Mouse (Mus musculus) embryonic facial prominence, embryonic 10.5 days (tissue): ENCODE results near the gene Gja6. TPM values are rescaled to one million over a fixed set of nuclear protein-coding genes. Genes with fewer than 3 reads are reported as not detected.

Experiments
- DNase-seq: peaks from one replicate; pipeline ENCODE4 v3.0.0-alpha.2; 2017; ENCODE audit warnings: low spot score
- H3K27ac ChIP-seq: fragments of 300-500 bp; sonication (generic); replicated peaks from 2 replicates; pipeline ENCODE4 v1.5.1; 2016; ENCODE audit warnings: mild to moderate bottlenecking
- H3K27me3 ChIP-seq: fragments of 300-500 bp; sonication (generic); replicated peaks from 2 replicates; pipeline ENCODE4 v1.6.1; 2016; ENCODE audit warnings: low read depth, mild to moderate bottlenecking; ENCODE audit not compliant: poor library complexity, severe bottlenecking
- H3K36me3 ChIP-seq: fragments of 300-500 bp; sonication (generic); replicated peaks from 2 replicates; pipeline ENCODE4 v1.6.1; 2016; ENCODE audit warnings: mild to moderate bottlenecking, moderate library complexity
- H3K4me1 ChIP-seq: fragments of 300-500 bp; sonication (generic); 2 replicates; pipeline ENCODE4 v1.6.1; 2016
- H3K4me3 ChIP-seq: fragments of 300-500 bp; sonication (generic); 2 replicates; pipeline ENCODE4 v1.5.1; 2016; ENCODE audit warnings: mild to moderate bottlenecking, moderate library complexity
- H3K9me3 ChIP-seq: fragments of 300-500 bp; sonication (generic); 2 replicates; pipeline ENCODE4 v1.6.1; 2016; ENCODE audit warnings: mild to moderate bottlenecking
- WGBS: fragments of 180-500 bp; shearing (Covaris S2); methylation state at CpG from one replicate; pipeline ENCODE4 v1.1.7; 2016; 5-methylcytosine and 5-hydroxymethylcytosine counted together
- polyA plus RNA-seq: library from polyadenylated mRNA; unstranded; fragments of >200 nt; fragmentation: Nextera tagmentation; extraction: Ambion mirVana; gene quantifications from 2 replicates; pipeline ENCODE4 v1.2.1, GENCODE M21; 2016

Gja6 gene
- polyA plus RNA-seq, 1 experiment from 2014 or later: 0.16 TPM

DNA sequence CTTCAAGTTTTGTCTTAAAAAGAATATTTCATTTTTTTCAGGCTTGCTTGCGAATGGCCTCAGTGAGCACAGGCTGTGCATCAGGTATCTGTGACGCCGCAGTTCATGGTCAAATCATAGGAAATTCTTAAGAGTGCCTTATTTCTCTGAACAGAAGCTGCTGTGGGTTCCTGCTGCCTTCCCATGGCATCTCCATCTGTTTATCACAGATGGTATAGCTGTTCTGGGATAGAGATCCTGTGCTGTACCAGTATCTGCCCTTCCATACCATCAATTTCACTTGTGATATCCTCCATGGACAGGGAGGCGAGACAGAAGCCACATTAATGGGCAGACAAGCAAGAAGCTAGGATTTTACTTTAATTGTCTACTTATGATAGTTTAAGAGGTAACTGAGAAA is 40.3 kb downstream of the Gja6 start:
- DNase-seq: no peak
- Histone ChIP-seq H3K4me1 (no peaks in the 10 kb centered on the region), H3K27me3 (peaks cover 87% of the 10 kb centered on the region), H3K4me3 (no peak overlapping the region), H3K9me3 (no peaks in the 10 kb centered on the region), H3K36me3 (no peaks in the 10 kb centered on the region), H3K27ac (no peak overlapping the region)
- 92% methylated on average over 4 of the region's 4 CpGs for WGBS

DNA sequence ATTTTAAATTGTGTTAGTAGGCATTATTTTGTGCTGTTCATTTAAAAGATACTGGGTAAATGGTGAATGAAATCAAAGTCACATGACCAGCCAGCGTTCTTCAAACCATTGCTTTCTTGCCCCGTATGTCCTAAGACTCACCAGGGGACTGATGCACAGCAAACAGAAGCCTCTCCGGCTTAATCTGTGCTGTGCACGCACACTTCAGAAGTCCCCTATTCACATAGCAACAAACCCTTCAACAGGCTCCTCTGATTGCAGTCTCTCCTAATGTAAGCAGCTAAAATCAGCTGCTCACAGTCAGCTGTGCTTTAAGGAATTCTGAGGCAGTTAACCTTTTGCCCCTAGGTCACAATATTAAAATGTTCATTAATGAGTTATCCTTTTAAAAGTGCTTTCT is 41.8 kb downstream of the Gja6 start:
- Histone ChIP-seq H3K36me3 (no peaks in the 10 kb centered on the region), H3K9me3 (no peaks in the 10 kb centered on the region), H3K4me3 (no peak overlapping the region), H3K27me3 (peaks cover 81% of the 10 kb centered on the region), H3K4me1 (no peaks in the 10 kb centered on the region), H3K27ac (no peak overlapping the region)
- WGBS: 71% methylated on average over 4 of the region's 4 CpGs
- no peak for DNase-seq

DNA sequence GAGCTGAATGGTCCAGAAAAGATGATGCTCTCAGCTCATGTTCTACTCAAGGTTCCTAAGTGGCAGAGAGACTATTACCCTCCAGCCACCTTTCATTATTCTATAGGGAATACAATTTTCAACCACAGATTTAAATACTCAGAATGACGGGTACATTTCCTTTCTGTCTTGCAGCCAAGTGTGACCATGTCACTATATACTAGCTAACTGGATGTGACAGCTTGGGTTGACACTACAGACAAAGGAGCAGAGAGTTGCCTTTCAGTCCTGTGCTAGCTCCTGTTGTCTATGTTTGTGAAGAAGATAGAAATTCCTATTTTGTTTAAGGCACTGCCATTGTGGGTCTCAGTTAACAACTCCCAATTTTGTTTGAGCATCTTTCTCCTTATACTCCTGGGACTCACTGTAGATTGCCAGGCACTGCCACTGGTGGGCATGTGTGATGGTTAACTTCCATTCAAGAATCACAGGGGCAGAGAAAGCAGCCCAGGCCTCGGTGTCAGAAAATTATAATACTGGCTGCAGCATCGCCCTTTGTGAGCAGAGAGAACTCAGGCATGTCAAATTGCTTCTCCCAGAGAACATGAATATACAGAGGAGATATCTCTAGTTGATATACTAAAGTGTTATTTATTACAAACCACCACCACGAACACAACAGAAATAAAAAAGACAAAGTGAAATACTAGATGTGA is 43.0 kb downstream of the Gja6 start:
- Histone ChIP-seq H3K27ac (no peak overlapping the region), H3K27me3 (peaks cover 81% of the 10 kb centered on the region)

More for the DNA sequence above, 43.0 kb downstream of the Gja6 start:
- no peaks in the 10 kb centered on the region for H3K9me3 ChIP-seq
- WGBS: 81% methylated on average over 4 of the region's 4 CpGs
- H3K36me3 ChIP-seq: no peaks in the 10 kb centered on the region
- H3K4me1 ChIP-seq: no peaks in the 10 kb centered on the region
- H3K4me3 ChIP-seq: no peak overlapping the region
- no peak for DNase-seq

Other genes starting within 250 kb of the Gja6 start
- gene Ppef1, start 171.3 kb downstream of the Gja6 start, polyA plus RNA-seq: not detected in 2 replicates
- gene Rs1, start 139.0 kb downstream of the Gja6 start, polyA plus RNA-seq: not detected in 2 replicates
- 1.7 and 1.9 TPM in 2 replicates for gene Cdkl5, start 87.7 kb upstream of the Gja6 start, polyA plus RNA-seq
- 3.2 and 3.7 TPM in 2 replicates for gene Scml2, start 210.1 kb upstream of the Gja6 start, polyA plus RNA-seq